Mouse (Mus musculus) MEL (cell line): ENCODE measurements around the gene Ppcdc. TPM values are rescaled to one million over a fixed set of nuclear protein-coding genes. Genes with fewer than 3 reads are reported as not detected.

Experiments
- DNase-seq: peaks from one replicate; pipeline ENCODE4 v3.0.0; 2011; ENCODE audit warnings: low read depth, low spot score
- H3K27ac ChIP-seq: 2 replicates; pipeline ENCODE4 v1.5.1; 2012; ENCODE audit warnings: low read depth, mild to moderate bottlenecking, control low read depth, low read length, moderate library complexity; ENCODE audit not compliant: control insufficient read depth
- H3K27me3 ChIP-seq, 2 experiments: fragments of 150-350 bp in 1 of 2; sonication (generic) in 1 of 2; 2 replicates each; pipeline ENCODE4 v1.6.1; 2012; ENCODE audit warnings: low read length in 2 of 2, mild to moderate bottlenecking in 2 of 2, improper control_type of control experiment in 1 of 2, moderate library complexity in 1 of 2; ENCODE audit not compliant: insufficient read depth in 2 of 2, control insufficient read depth in 1 of 2
- H3K36me3 ChIP-seq, 2 experiments: 2 replicates each; pipeline ENCODE4 v1.6.1; 2012 to 2014; ENCODE audit warnings: low read length in 2 of 2, improper control_type of control experiment in 1 of 2, inconsistent platforms in 1 of 2, mild to moderate bottlenecking in 1 of 2; ENCODE audit not compliant: insufficient read depth in 2 of 2, control insufficient read depth in 1 of 2
- H3K4me1 ChIP-seq, 2 experiments: fragments of 150-350 bp in 1 of 2; sonication (generic) in 1 of 2; 2 replicates each; pipeline ENCODE4 v1.6.1; 2012; ENCODE audit warnings: low read length in 2 of 2, improper control_type of control experiment in 1 of 2, mild to moderate bottlenecking in 1 of 2; ENCODE audit not compliant: insufficient read depth in 2 of 2, control insufficient read depth in 1 of 2
- H3K4me3 ChIP-seq, 2 experiments: fragments of 150-350 bp in 1 of 2; sonication (generic) in 1 of 2; 2 replicates each; pipeline ENCODE4 v1.5.1; 2012; ENCODE audit warnings: low read depth in 2 of 2, low read length in 2 of 2, mild to moderate bottlenecking in 2 of 2, moderate library complexity in 2 of 2, control low read depth in 1 of 2, improper control_type of control experiment in 1 of 2; ENCODE audit not compliant: control insufficient read depth in 1 of 2, insufficient read depth in 1 of 2
- H3K79me2 ChIP-seq: 2 replicates; pipeline ENCODE4 v1.6.1; 2012; ENCODE audit warnings: mild to moderate bottlenecking, low read length, moderate library complexity; ENCODE audit not compliant: control insufficient read depth, poor library complexity, insufficient read depth
- H3K9ac ChIP-seq: 2 replicates; pipeline ENCODE4 v1.6.1; 2012; ENCODE audit warnings: low read depth, mild to moderate bottlenecking, control low read depth, low read length, moderate library complexity; ENCODE audit not compliant: control insufficient read depth, poor library complexity, severe bottlenecking
- H3K9me3 ChIP-seq: fragments of 150-350 bp; sonication (generic); replicated peaks from 2 replicates; pipeline ENCODE4 v1.6.1; 2012; ENCODE audit warnings: mild to moderate bottlenecking, low read length, improper control_type of control experiment, moderate library complexity; ENCODE audit not compliant: insufficient read depth
- CHD1 ChIP-seq: IDR thresholded peaks from 2 replicates; pipeline ENCODE4 v1.6.1; 2012; ENCODE audit warnings: low read depth, mild to moderate bottlenecking, inconsistent platforms, low read length, improper control_type of control experiment
- CTCF ChIP-seq, 3 experiments: IDR thresholded peaks in 2 of 3; conservative IDR thresholded peaks in 1 of 3; 2 replicates each; pipeline ENCODE4 v1.5.1; 2011 to 2012; ENCODE audit warnings: low read length in 3 of 3, low read depth in 2 of 3, mild to moderate bottlenecking in 2 of 3, improper control_type of control experiment in 1 of 3, inconsistent platforms in 1 of 3, mixed read lengths in 1 of 3, moderate library complexity in 1 of 3; ENCODE audit not compliant: control insufficient read depth in 1 of 3, insufficient read depth in 1 of 3, poor library complexity in 1 of 3, severe bottlenecking in 1 of 3
- ELF1 ChIP-seq: IDR thresholded peaks from 2 replicates; pipeline ENCODE4 v1.6.1; 2014; ENCODE audit warnings: low read depth, mild to moderate bottlenecking, inconsistent platforms, low read length, improper control_type of control experiment, moderate library complexity
- ETS1 ChIP-seq: IDR thresholded peaks from 2 replicates; pipeline ENCODE4 v1.6.1; 2012; ENCODE audit warnings: low read depth, mild to moderate bottlenecking, inconsistent platforms, low read length, improper control_type of control experiment, moderate library complexity
- GABPA ChIP-seq: IDR thresholded peaks from 2 replicates; pipeline ENCODE4 v1.6.1; 2012; ENCODE audit warnings: low read depth, mild to moderate bottlenecking, inconsistent platforms, low read length, improper control_type of control experiment, moderate library complexity
- GATA1 ChIP-seq: IDR thresholded peaks from 2 replicates; pipeline ENCODE4 v1.6.1; 2011; ENCODE audit warnings: low read depth, low read length, improper control_type of control experiment
- HCFC1 ChIP-seq: IDR thresholded peaks from 2 replicates; pipeline ENCODE4 v1.6.1; 2012; ENCODE audit warnings: low read depth, mild to moderate bottlenecking, inconsistent platforms, low read length, improper control_type of control experiment, moderate library complexity
- KAT2A ChIP-seq: conservative IDR thresholded peaks from 2 replicates; pipeline ENCODE4 v1.6.1; 2012; ENCODE audit warnings: low read depth, low read length, improper control_type of control experiment, inconsistent platforms
- MAZ ChIP-seq: IDR thresholded peaks from 2 replicates; pipeline ENCODE4 v1.6.1; 2012; ENCODE audit warnings: low read depth, mild to moderate bottlenecking, inconsistent platforms, low read length, improper control_type of control experiment
- MYB ChIP-seq: IDR thresholded peaks from 2 replicates; pipeline ENCODE4 v1.6.1; 2011; ENCODE audit warnings: mild to moderate bottlenecking, low read depth, low read length, improper control_type of control experiment
- POLR2A ChIP-seq, 2 experiments: IDR thresholded peaks; 2 replicates each; pipeline ENCODE4 v1.6.1; 2011 to 2012; ENCODE audit warnings: low read length in 2 of 2, mild to moderate bottlenecking in 2 of 2, control low read depth in 1 of 2, improper control_type of control experiment in 1 of 2, low read depth in 1 of 2, moderate library complexity in 1 of 2; ENCODE audit not compliant: control insufficient read depth in 1 of 2, insufficient read depth in 1 of 2, poor library complexity in 1 of 2
- POLR2AphosphoS2 ChIP-seq: IDR thresholded peaks from 2 replicates; pipeline ENCODE4 v1.6.1; 2011; ENCODE audit warnings: low read length, improper control_type of control experiment
- POLR2AphosphoS5 ChIP-seq: IDR thresholded peaks from 2 replicates; pipeline ENCODE4 v1.6.1; 2012; ENCODE audit warnings: low read depth, borderline replicate concordance, mild to moderate bottlenecking, inconsistent platforms, low read length, moderate library complexity, mixed read lengths
- RAD21 ChIP-seq: IDR thresholded peaks from 2 replicates; pipeline ENCODE4 v1.6.1; 2011; ENCODE audit warnings: mild to moderate bottlenecking, low read depth, low read length, improper control_type of control experiment
- RCOR1 ChIP-seq: IDR thresholded peaks from 2 replicates; pipeline ENCODE4 v1.6.1; 2012; ENCODE audit warnings: low read depth, mild to moderate bottlenecking, inconsistent platforms, low read length, improper control_type of control experiment
- SIN3A ChIP-seq: IDR thresholded peaks from 2 replicates; pipeline ENCODE4 v1.6.1; 2012; ENCODE audit warnings: low read length, improper control_type of control experiment, inconsistent platforms
- SMC3 ChIP-seq: IDR thresholded peaks from 2 replicates; pipeline ENCODE4 v1.6.1; 2011; ENCODE audit warnings: low read depth, low read length, improper control_type of control experiment
- TCF12 ChIP-seq: IDR thresholded peaks from 2 replicates; pipeline ENCODE4 v1.6.1; 2014; ENCODE audit warnings: low read depth, mild to moderate bottlenecking, inconsistent platforms, low read length, improper control_type of control experiment, moderate library complexity
- USF1 ChIP-seq: IDR thresholded peaks from 2 replicates; pipeline ENCODE4 v1.6.1; 2014; ENCODE audit warnings: low read depth, mild to moderate bottlenecking, inconsistent platforms, low read length, improper control_type of control experiment, moderate library complexity
- ZC3H11A ChIP-seq: IDR thresholded peaks from 2 replicates; pipeline ENCODE4 v1.6.1; 2012; ENCODE audit warnings: low read depth, mild to moderate bottlenecking, inconsistent platforms, low read length, improper control_type of control experiment
- ZKSCAN1 ChIP-seq: IDR thresholded peaks from 2 replicates; pipeline ENCODE4 v1.6.1; 2012; ENCODE audit warnings: low read depth, mild to moderate bottlenecking, inconsistent platforms, low read length, improper control_type of control experiment, moderate library complexity
- ZMIZ1 ChIP-seq: IDR thresholded peaks from 2 replicates; pipeline ENCODE4 v1.6.1; 2012; ENCODE audit warnings: low read depth, mild to moderate bottlenecking, inconsistent platforms, low read length, improper control_type of control experiment, moderate library complexity
- ZNF384 ChIP-seq: IDR thresholded peaks from 2 replicates; pipeline ENCODE4 v1.6.1; 2012; ENCODE audit warnings: low read depth, mild to moderate bottlenecking, inconsistent platforms, low read length, improper control_type of control experiment
- polyA plus RNA-seq, 2 experiments: library from polyadenylated mRNA; stranded (reverse) in 1 of 2; unstranded in 1 of 2; fragments of >175 nt in 1 of 2; fragments of >200 nt in 1 of 2; gene quantifications; 2 replicates each; pipeline versions ENCODE4 v1.2.1 to v1.2.4; 2012; ENCODE audit warnings: low replicate concordance in 2 of 2, low read depth in 1 of 2; ENCODE audit not compliant: insufficient read length in 2 of 2, insufficient read depth in 1 of 2, missing spikeins in 1 of 2
- total RNA-seq: library from RNA; depleted of rRNA; stranded (reverse); fragments of 300-350 nt; gene quantifications from 2 replicates; pipeline ENCODE4 v1.2.3, GENCODE M21; 2012

The Ppcdc gene
- total and polyA plus RNA-seq, 3 experiments = 20.2 to 23.3 TPM; not detected in 1

GRCm38 (mm10) chr9:57439522-57440295 is at the start of gene Ppcdc (continued):
- TF ChIP-seq MAZ (no peak), ETS1 (no peak; the same call in 1 of the 2 replicates), RCOR1 (no peak), GATA1 (no peak), POLR2AphosphoS2 (peak; percentile 51)

- no peaks in the 10 kb centered on the region for H3K36me3 ChIP-seq
- no peak overlapping the region for H3K9ac ChIP-seq
- no peaks in the 10 kb centered on the region for H3K4me1 ChIP-seq
- no peak for DNase-seq
- no peaks in the 10 kb centered on the region for H3K79me2 ChIP-seq
- H3K27me3 ChIP-seq = no peaks in the 10 kb centered on the region
- H3K4me3 ChIP-seq = no peak overlapping the region
- TF ChIP-seq GABPA (no peak), KAT2A (no peak), ELF1 (no peak), TCF12 (no peak), ZMIZ1 (no peak), ETS1 (no peak), POLR2A (IDR thresholded peaks at IDR 0.05; ENCODE audit: control insufficient read depth in 1 of 2, insufficient read depth in 1 of 2, low read depth in 1 of 2, low read length in 2 of 2, poor library complexity in 1 of 2) (no peak), CTCF (IDR thresholded peaks at IDR 0.05 in 2 of 3, conservative IDR thresholded peaks at IDR 0.05 in 1 of 3; ENCODE audit: control insufficient read depth in 1 of 3, insufficient read depth in 1 of 3, low read depth in 2 of 3, low read length in 3 of 3, poor library complexity in 1 of 3, severe bottlenecking in 1 of 3) (no peak), HCFC1 (no peak), MYB (no peak), POLR2AphosphoS5 (no peak)
- TF ChIP-seq, all 39 proteins: peak for 0
- H3K27ac ChIP-seq = no peak overlapping the region
- no peaks in the 10 kb centered on the region for H3K9me3 ChIP-seq
Measured at GRCm38 (mm10) chr9:57487807-57488206, 47.9 kb upstream of the Ppcdc start.

GRCm38 (mm10) chr9:57485774-57486173 is 45.9 kb upstream of the Ppcdc start:
- H3K9me3 ChIP-seq = no peaks in the 10 kb centered on the region
- TF ChIP-seq ZNF384 (peak; percentile 47; the same call in 1 of the 2 replicates), ZKSCAN1 (no peak), RAD21 (peak; percentile 98), USF1 (0 out of 2 replicates have a peak, but pooled peaks have one; percentile 32), CTCF (IDR thresholded peaks at IDR 0.05 in 2 of 3, conservative IDR thresholded peaks at IDR 0.05 in 1 of 3; ENCODE audit: control insufficient read depth in 1 of 3, insufficient read depth in 1 of 3, low read depth in 2 of 3, low read length in 3 of 3, poor library complexity in 1 of 3, severe bottlenecking in 1 of 3) (peak; percentile 90 to 99 (median 98)), SMC3 (peak; percentile 99), ELF1 (0 out of 2 replicates have a peak, but pooled peaks have one; percentile 26), CHD1 (no peak), SIN3A (peak; percentile 21; the same call in 1 of the 2 replicates), ZC3H11A (peak; percentile 99)
- no peaks in the 10 kb centered on the region for H3K36me3 ChIP-seq
- no peaks in the 10 kb centered on the region for H3K79me2 ChIP-seq
- peak; percentile 90 for DNase-seq
- H3K4me3 ChIP-seq = no peak overlapping the region
- no peak overlapping the region for H3K27ac ChIP-seq
- H3K27me3 ChIP-seq = no peaks in the 10 kb centered on the region; a peak in 1 of 4 replicates
- H3K4me1 ChIP-seq = no peaks in the 10 kb centered on the region
- no peak overlapping the region for H3K9ac ChIP-seq
